Mouse (Mus musculus): ENCODE results near the gene Slc35a2.
"Not testable (repeated sequence)": the region's sequence is repeated elsewhere in the genome, so short reads cannot be mapped to it uniquely, and the experiment has no call there.

Gene Slc35a2

GRCm38 (mm10) chrX:7907735-7908134 is 23.9 kb downstream of the Slc35a2 start, which contains the start of gene Gm10491:
Gene Gm10491 (minus strand): TSS chrX:7907835.
- DNase-seq (ENCODE audit: low read depth, low spot score), result no peak

- not testable (repeated sequence) for DNase-seq (ENCODE audit: low read depth, low spot score)
Measured at GRCm38 (mm10) chrX:7909242-7909641, 25.4 kb downstream of the Slc35a2 start, which contains the start of gene Gm10490. Gene Gm10490 (plus strand): TSS chrX:7909542.

GRCm38 (mm10) chrX:7910473-7910872 is 26.6 kb downstream of the Slc35a2 start:
- DNase-seq (ENCODE audit: low read depth, low spot score), result peak; percentile 16

GRCm38 (mm10) chrX:7915669-7916068 is 31.8 kb downstream of the Slc35a2 start:
- DNase-seq (ENCODE audit: low read depth, low spot score), result peak; percentile 26

GRCm38 (mm10) chrX:7917960-7918359 is 34.1 kb downstream of the Slc35a2 start:
- peak; percentile 43 for DNase-seq (ENCODE audit: low read depth, low spot score)

GRCm38 (mm10) chrX:7919601-7920383 is 36.0 kb downstream of the Slc35a2 start, which contains the start of gene Pcsk1n:
Gene Pcsk1n (plus strand): TSS chrX:7919822.
- peak; percentile 65 for DNase-seq (ENCODE audit: low read depth, low spot score)

GRCm38 (mm10) chrX:7922032-7922431 is 38.2 kb downstream of the Slc35a2 start:
- DNase-seq (ENCODE audit: low read depth, low spot score), result peak; percentile 62

GRCm38 (mm10) chrX:7926266-7926665 is 42.4 kb downstream of the Slc35a2 start:
- DNase-seq (ENCODE audit: low read depth, low spot score), result peak; percentile 62

GRCm38 (mm10) chrX:7927116-7927515 is 43.3 kb downstream of the Slc35a2 start:
- peak; percentile 74 for DNase-seq (ENCODE audit: low read depth, low spot score)

- peak; percentile 72 for DNase-seq (ENCODE audit: low read depth, low spot score)
Measured at GRCm38 (mm10) chrX:7928270-7928790, 44.5 kb downstream of the Slc35a2 start, which contains the start of gene Eras. Gene Eras (minus strand): TSS chrX:7928607.

GRCm38 (mm10) chrX:7936874-7937273 is 53.0 kb downstream of the Slc35a2 start:
- peak; percentile 61 for DNase-seq (ENCODE audit: low read depth, low spot score)

GRCm38 (mm10) chrX:7937667-7938066 is 53.8 kb downstream of the Slc35a2 start:
- DNase-seq (ENCODE audit: low read depth, low spot score), result no peak

Data from ZHBTc4 (cell line).